Mouse (Mus musculus) embryonic facial prominence, embryonic 15.5 days (tissue): ENCODE measurements around the gene Olfr1029. TPM values are rescaled to one million over a fixed set of nuclear protein-coding genes. Genes with fewer than 3 reads are reported as not detected.
"Not testable (repeated sequence)": the region's sequence is repeated elsewhere in the genome, so short reads cannot be mapped to it uniquely, and the experiment has no call there.

ENCODE experiments used
- ATAC-seq: fragments of 200-750 bp; cut with Nextera tagmentation; 2 replicates; pipeline ENCODE4 v1.8.0; 2017; ENCODE audit warnings: low read depth, moderate TSS enrichment; ENCODE audit not compliant: insufficient number of reproducible peaks, low FRiP score, low TSS enrichment
- H3K27ac ChIP-seq: fragments of 300-500 bp; sonication (generic); replicated peaks from 2 replicates; pipeline ENCODE4 v1.5.1; 2015; ENCODE audit warnings: mild to moderate bottlenecking, inconsistent platforms
- H3K27me3 ChIP-seq: fragments of 300-500 bp; sonication (generic); 2 replicates; pipeline ENCODE4 v1.6.1; 2015; ENCODE audit warnings: inconsistent platforms
- H3K36me3 ChIP-seq: fragments of 300-500 bp; sonication (generic); 2 replicates; pipeline ENCODE4 v1.6.1; 2015; ENCODE audit warnings: mild to moderate bottlenecking, inconsistent platforms
- H3K4me1 ChIP-seq: fragments of 300-500 bp; sonication (generic); 2 replicates; pipeline ENCODE4 v1.6.1; 2015; ENCODE audit warnings: inconsistent platforms
- H3K4me2 ChIP-seq: fragments of 300-500 bp; sonication (generic); replicated peaks from 2 replicates; pipeline ENCODE4 v1.6.1; 2015; ENCODE audit warnings: mild to moderate bottlenecking, inconsistent platforms
- H3K4me3 ChIP-seq: fragments of 300-500 bp; sonication (generic); replicated peaks from 2 replicates; pipeline ENCODE4 v1.5.1; 2015; ENCODE audit warnings: mild to moderate bottlenecking, inconsistent platforms
- H3K9ac ChIP-seq: fragments of 300-500 bp; sonication (generic); 2 replicates; pipeline ENCODE4 v1.6.1; 2015; ENCODE audit warnings: inconsistent platforms
- H3K9me3 ChIP-seq: fragments of 300-500 bp; sonication (generic); replicated peaks from 2 replicates; pipeline ENCODE4 v1.6.1; 2016; ENCODE audit warnings: inconsistent platforms
- WGBS: fragments of 180-500 bp; shearing (Covaris S2); methylation state at CpG from one replicate; pipeline ENCODE4 v1.1.7; 2015; 5-methylcytosine and 5-hydroxymethylcytosine counted together
- polyA plus RNA-seq: library from polyadenylated mRNA; unstranded; fragments of >200 nt; fragmentation: Nextera tagmentation; extraction: Ambion mirVana; gene quantifications from 2 replicates; pipeline ENCODE4 v1.2.1, GENCODE M21; 2015

The Olfr1029 gene
- polyA plus RNA-seq: 0.08 and 0.17 TPM in 2 replicates

DNA sequence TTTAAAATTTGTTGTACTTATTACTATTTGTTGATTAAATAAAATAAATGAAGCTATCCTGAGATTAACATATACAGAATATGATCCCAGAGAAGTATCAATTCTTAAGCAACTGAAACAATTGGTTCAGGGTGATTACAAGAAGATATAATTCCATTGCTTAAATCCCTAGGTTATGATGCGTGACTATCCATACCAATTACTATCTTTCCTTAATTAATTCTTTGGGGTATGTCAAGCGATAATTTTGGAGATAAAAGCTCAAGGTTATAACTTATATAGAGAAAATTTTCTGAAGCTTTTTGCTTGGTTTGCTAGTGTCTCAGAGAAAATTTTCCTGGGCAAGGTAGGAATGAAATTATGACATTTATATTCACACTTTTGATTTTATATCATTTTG, at the start of gene Olfr1029:
Olfr1029 (plus strand) TSS at position 301 of the 400 bp plus-strand sequence.
- H3K27me3 ChIP-seq: no peaks in the 10 kb centered on the region
- H3K36me3 ChIP-seq: no peaks in the 10 kb centered on the region
- ATAC-seq: no peak
- no peaks in the 10 kb centered on the region for H3K9me3 ChIP-seq
- no peak within 1 kb of the TSS for H3K27ac ChIP-seq
- WGBS: 83% methylated on average over 2 of the region's 2 CpGs
- H3K4me3 ChIP-seq: no peak within 1 kb of the TSS
- H3K4me1 ChIP-seq: no peaks in the 10 kb centered on the region
- H3K9ac ChIP-seq: no peak within 1 kb of the TSS
- no peak within 1 kb of the TSS for H3K4me2 ChIP-seq

DNA sequence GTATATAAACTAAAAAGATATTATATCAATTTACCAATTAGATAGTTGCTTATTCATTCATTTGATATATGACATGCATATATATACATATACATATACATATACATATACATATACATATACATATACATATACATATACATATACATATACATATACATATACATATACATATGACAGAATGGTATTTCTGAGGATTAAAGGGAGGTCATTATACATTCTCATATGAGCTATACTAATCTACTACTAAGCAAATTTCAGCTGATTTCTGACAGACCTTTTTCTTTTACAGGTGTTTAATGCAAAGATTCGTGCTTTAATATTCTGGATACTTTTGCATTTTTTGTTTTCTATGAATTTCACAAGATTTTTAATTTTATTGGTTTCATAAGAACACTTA, 23.6 kb upstream of the Olfr1029 start, which contains the start of gene Olfr1028:
Olfr1028 (plus strand) TSS at position 301 of the 400 bp plus-strand sequence.
- H3K4me2 ChIP-seq: no peak within 1 kb of the TSS
- WGBS: 80% methylated on average over 1 of the region's 1 CpGs
- no peak within 1 kb of the TSS for H3K4me3 ChIP-seq
- H3K9ac ChIP-seq: no peak within 1 kb of the TSS
- H3K4me1 ChIP-seq: no peaks in the 10 kb centered on the region
- H3K36me3 ChIP-seq: no peaks in the 10 kb centered on the region
- no peaks in the 10 kb centered on the region for H3K9me3 ChIP-seq
- H3K27me3 ChIP-seq: no peaks in the 10 kb centered on the region
- no peak within 1 kb of the TSS for H3K27ac ChIP-seq
- ATAC-seq: no peak

DNA sequence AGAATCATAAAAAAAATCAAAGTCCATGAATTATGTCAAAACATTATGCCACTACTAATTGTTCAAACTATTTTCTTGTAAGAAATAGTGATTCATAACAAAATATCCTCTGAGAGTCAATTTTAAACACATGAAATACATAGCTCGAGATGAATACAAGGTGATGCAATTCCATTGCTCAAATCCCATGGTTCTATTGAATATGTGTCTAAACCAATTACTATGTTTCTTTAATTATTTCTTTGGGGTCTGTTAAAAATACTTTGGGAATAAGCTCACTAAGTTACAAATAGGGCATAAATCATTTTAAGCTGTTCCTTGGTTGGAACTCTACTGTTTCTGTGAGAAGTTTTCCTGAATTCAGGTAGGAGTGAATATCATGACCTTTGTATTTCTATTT, 5.3 kb downstream of the Olfr1029 start, which contains the start of gene Olfr1030:
Olfr1030 (plus strand) TSS at position 301 of the 400 bp plus-strand sequence.
- H3K9ac ChIP-seq: no peak within 1 kb of the TSS
- 73% methylated on average over 1 of the region's 1 CpGs for WGBS
- no peak for ATAC-seq

DNA sequence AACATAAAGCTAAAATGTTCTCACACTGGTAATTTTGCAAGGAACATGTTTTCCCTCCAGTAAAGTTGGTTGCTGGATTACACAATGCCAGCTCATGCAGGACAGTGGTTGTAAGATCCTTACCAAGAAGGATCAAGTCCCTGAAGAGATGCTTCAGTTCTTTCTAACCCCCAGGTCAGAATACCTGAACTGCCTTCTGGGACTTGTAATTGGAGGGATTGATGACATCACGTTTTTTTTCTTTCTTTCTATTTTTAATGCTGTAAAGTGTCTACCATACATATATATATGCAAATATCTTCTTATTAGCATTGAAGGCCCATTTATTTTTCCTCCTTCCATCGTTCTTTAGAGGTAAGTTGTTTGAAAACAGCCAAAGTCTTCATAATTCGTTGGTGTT, 16.3 kb downstream of the Olfr1029 start, which contains the start of gene Olfr1031:
Olfr1031 (plus strand) TSS at position 301 of the 400 bp plus-strand sequence.
- no peak within 1 kb of the TSS for H3K9ac ChIP-seq
- H3K36me3 ChIP-seq: no peaks in the 10 kb centered on the region
- no peak within 1 kb of the TSS for H3K27ac ChIP-seq
- 55% methylated on average over 3 of the region's 3 CpGs for WGBS
- H3K27me3 ChIP-seq: no peaks in the 10 kb centered on the region
- no peaks in the 10 kb centered on the region for H3K9me3 ChIP-seq
- H3K4me1 ChIP-seq: no peaks in the 10 kb centered on the region
- H3K4me2 ChIP-seq: no peak within 1 kb of the TSS
- no peak within 1 kb of the TSS for H3K4me3 ChIP-seq
- ATAC-seq: no peak

More for the DNA sequence above, 5.3 kb downstream of the Olfr1029 start, which contains the start of gene Olfr1030:
- H3K9me3 ChIP-seq: no peaks in the 10 kb centered on the region
- H3K4me3 ChIP-seq: no peak within 1 kb of the TSS
- no peaks in the 10 kb centered on the region for H3K27me3 ChIP-seq
- H3K27ac ChIP-seq: no peak within 1 kb of the TSS
- no peaks in the 10 kb centered on the region for H3K36me3 ChIP-seq
- H3K4me2 ChIP-seq: no peak within 1 kb of the TSS
- H3K4me1 ChIP-seq: no peaks in the 10 kb centered on the region

DNA sequence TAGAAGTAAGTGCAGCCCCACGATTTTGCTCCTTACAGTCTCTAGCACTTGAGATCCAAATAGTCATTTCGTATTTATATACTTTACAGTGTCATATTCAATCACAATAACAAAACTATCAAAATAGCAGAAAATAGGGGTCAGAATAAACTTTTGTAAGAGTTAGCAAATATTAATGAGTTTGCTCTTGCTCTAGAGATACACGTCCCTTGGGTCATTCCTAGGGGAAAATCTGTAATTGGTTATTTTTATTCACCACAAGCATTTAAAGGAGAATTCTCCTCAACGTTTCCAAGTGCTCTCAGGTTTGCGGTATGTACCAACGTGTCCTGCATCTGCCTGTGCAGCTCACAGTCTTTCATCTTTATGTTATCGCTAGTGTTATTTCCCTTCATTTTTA, 31.5 kb downstream of the Olfr1029 start, which contains the start of gene Olfr1032:
Olfr1032 (plus strand) TSS at position 301 of the 400 bp plus-strand sequence.
- no peak within 1 kb of the TSS for H3K4me3 ChIP-seq
- no peaks in the 10 kb centered on the region for H3K36me3 ChIP-seq
- no peaks in the 10 kb centered on the region for H3K27me3 ChIP-seq
- no peaks in the 10 kb centered on the region for H3K9me3 ChIP-seq
- H3K4me1 ChIP-seq: no peaks in the 10 kb centered on the region
- ATAC-seq: no peak
- H3K27ac ChIP-seq: no peak within 1 kb of the TSS
- no peak within 1 kb of the TSS for H3K4me2 ChIP-seq
- no peak within 1 kb of the TSS for H3K9ac ChIP-seq
- WGBS: 72% methylated on average over 7 of the region's 7 CpGs

DNA sequence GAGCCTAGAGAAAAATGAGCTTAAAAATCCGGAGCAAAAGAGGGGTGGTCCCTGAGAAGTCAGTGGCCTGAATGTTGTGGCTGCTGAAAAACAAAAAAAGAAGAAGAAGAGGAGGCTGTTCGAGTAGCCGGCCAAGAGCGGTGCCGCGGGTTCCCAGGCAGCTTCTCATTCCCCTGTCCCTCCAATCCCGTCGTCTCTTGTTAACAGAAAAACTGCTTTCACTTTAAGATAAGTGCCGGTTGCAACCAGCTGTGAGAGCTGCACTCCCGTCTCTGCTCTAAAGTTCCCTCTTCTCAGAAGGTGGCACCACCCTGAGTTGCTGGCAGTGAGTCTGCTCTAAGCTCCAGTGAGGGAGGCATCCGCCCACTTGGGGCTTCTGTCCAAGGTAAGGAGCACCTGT, 46.7 kb downstream of the Olfr1029 start, which contains the start of gene Olfr1033:
Olfr1033 (plus strand) TSS at position 228 of the 400 bp plus-strand sequence.
- peak within 1 kb of the TSS; percentile 43 for H3K4me2 ChIP-seq
- H3K36me3 ChIP-seq, H3K9me3 ChIP-seq, H3K4me1 ChIP-seq, ATAC-seq, H3K27ac ChIP-seq, H3K9ac ChIP-seq, H3K27me3 ChIP-seq: not testable (repeated sequence)
- H3K4me3 ChIP-seq: peak within 1 kb of the TSS; percentile 38
- 2% methylated on average over 11 of the region's 11 CpGs for WGBS

DNA sequence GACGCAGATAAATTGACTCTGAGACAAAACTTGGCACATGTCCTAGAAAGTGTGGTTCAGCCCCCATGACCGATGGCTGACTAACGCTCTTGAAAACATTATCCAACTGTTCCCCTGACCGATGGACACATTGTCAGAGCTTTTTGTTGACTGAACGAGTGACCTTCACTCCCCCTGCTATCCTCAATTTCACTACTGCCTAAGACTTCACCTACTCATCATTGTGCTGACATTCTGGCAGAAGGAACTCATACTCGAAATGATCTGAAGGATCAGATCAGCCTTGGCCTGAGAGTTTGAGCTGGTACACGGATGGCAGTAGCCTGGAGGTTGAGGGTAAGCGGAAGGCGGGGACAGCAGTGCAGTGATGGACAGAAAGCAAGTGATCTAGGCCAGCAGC, 47.8 kb downstream of the Olfr1029 start:
- H3K4me3 ChIP-seq, H3K4me2 ChIP-seq, H3K27me3 ChIP-seq, H3K9me3 ChIP-seq, H3K27ac ChIP-seq, H3K36me3 ChIP-seq, ATAC-seq, H3K4me1 ChIP-seq, H3K9ac ChIP-seq: not testable (repeated sequence)
- WGBS: 72% methylated on average over 6 of the region's 9 CpGs

Other genes starting within 250 kb of the Olfr1029 start
- gene Olfr1012, start 211.1 kb upstream of the Olfr1029 start, polyA plus RNA-seq: 0.25 TPM in 1 of 2 replicates, not detected in the other
- gene Olfr1013, start 206.8 kb upstream of the Olfr1029 start, polyA plus RNA-seq: 0.12 TPM in 1 of 2 replicates, not detected in the other
- not detected in 2 replicates for gene Olfr1014, start 201.2 kb upstream of the Olfr1029 start, polyA plus RNA-seq
- 0.07 and 0.47 TPM in 2 replicates for gene Olfr1015, start 191.9 kb upstream of the Olfr1029 start, polyA plus RNA-seq
- gene Olfr1016, start 171.4 kb upstream of the Olfr1029 start, polyA plus RNA-seq: 0.23 TPM in 1 of 2 replicates, not detected in the other
- gene Olfr1018, start 155.4 kb upstream of the Olfr1029 start, polyA plus RNA-seq: not detected in 2 replicates
- not detected in 2 replicates for gene Olfr1019, start 128.4 kb upstream of the Olfr1029 start, polyA plus RNA-seq
- not detected in 2 replicates for gene Olfr1020, start 126.9 kb upstream of the Olfr1029 start, polyA plus RNA-seq
- not detected in 2 replicates for gene Olfr1022, start 105.3 kb upstream of the Olfr1029 start, polyA plus RNA-seq
- gene Olfr1023, start 88.3 kb upstream of the Olfr1029 start, polyA plus RNA-seq: not detected in 2 replicates
- not detected in 2 replicates for gene Olfr1024, start 68.8 kb upstream of the Olfr1029 start, polyA plus RNA-seq
- gene Olfr1025-ps1, start 58.7 kb upstream of the Olfr1029 start, polyA plus RNA-seq: 0.59 and 0.84 TPM in 2 replicates
- 0.38 and 0.69 TPM in 2 replicates for gene Olfr1026, start 52.3 kb upstream of the Olfr1029 start, polyA plus RNA-seq
- 0.09 and 0.17 TPM in 2 replicates for gene Olfr1028, start 23.5 kb upstream of the Olfr1029 start, polyA plus RNA-seq
- gene Olfr1030, start 5.4 kb downstream of the Olfr1029 start, polyA plus RNA-seq: 0.11 and 0.12 TPM in 2 replicates
- gene Olfr1031, start 16.4 kb downstream of the Olfr1029 start, polyA plus RNA-seq: 0.37 and 0.39 TPM in 2 replicates
- 0.27 TPM in 1 of 2 replicates, not detected in the other for gene Olfr1032, start 31.6 kb downstream of the Olfr1029 start, polyA plus RNA-seq
- gene Olfr1033, start 46.7 kb downstream of the Olfr1029 start, polyA plus RNA-seq: 0.14 and 0.79 TPM in 2 replicates
- gene Olfr1034, start 72.0 kb downstream of the Olfr1029 start, polyA plus RNA-seq: 0.04 and 0.09 TPM in 2 replicates
- not detected in 2 replicates for gene Olfr1036, start 100.1 kb downstream of the Olfr1029 start, polyA plus RNA-seq
- gene Olfr1037, start 113.5 kb downstream of the Olfr1029 start, polyA plus RNA-seq: 0.14 TPM in 1 of 2 replicates, not detected in the other
- 0.05 TPM in 1 of 2 replicates, not detected in the other for gene Olfr1039, start 162.0 kb downstream of the Olfr1029 start, polyA plus RNA-seq
- gene Olfr1040, start 172.8 kb downstream of the Olfr1029 start, polyA plus RNA-seq: not detected in 2 replicates
- gene Olfr1042, start 187.9 kb downstream of the Olfr1029 start, polyA plus RNA-seq: not detected in 2 replicates
- not detected in 2 replicates for gene Olfr1043, start 193.6 kb downstream of the Olfr1029 start, polyA plus RNA-seq
- gene Olfr1044, start 203.9 kb downstream of the Olfr1029 start, polyA plus RNA-seq: 0.24 TPM in 2 replicates
- 0.20 TPM in 1 of 2 replicates, not detected in the other for gene Olfr52, start 211.8 kb downstream of the Olfr1029 start, polyA plus RNA-seq
- gene Olfr1045, start 229.1 kb downstream of the Olfr1029 start, polyA plus RNA-seq: 0.09 TPM in 1 of 2 replicates, not detected in the other
- 0.12 and 0.52 TPM in 2 replicates for gene Olfr1046, start 245.4 kb downstream of the Olfr1029 start, polyA plus RNA-seq